Mouse (Mus musculus) MEL (cell line): ENCODE data around the gene Gm10803. TPM values are rescaled to one million over a fixed set of nuclear protein-coding genes. Genes with fewer than 3 reads are reported as not detected.

Experiments
- DNase-seq: peaks from one replicate; pipeline ENCODE4 v3.0.0; 2011; ENCODE audit warnings: low read depth, low spot score
- H3K27ac ChIP-seq: 2 replicates; pipeline ENCODE4 v1.5.1; 2012; ENCODE audit warnings: low read depth, mild to moderate bottlenecking, control low read depth, low read length, moderate library complexity; ENCODE audit not compliant: control insufficient read depth
- H3K27me3 ChIP-seq, 2 experiments: fragments of 150-350 bp in 1 of 2; sonication (generic) in 1 of 2; 2 replicates each; pipeline ENCODE4 v1.6.1; 2012; ENCODE audit warnings: low read length in 2 of 2, mild to moderate bottlenecking in 2 of 2, improper control_type of control experiment in 1 of 2, moderate library complexity in 1 of 2; ENCODE audit not compliant: insufficient read depth in 2 of 2, control insufficient read depth in 1 of 2
- H3K36me3 ChIP-seq, 2 experiments: 2 replicates each; pipeline ENCODE4 v1.6.1; 2012 to 2014; ENCODE audit warnings: low read length in 2 of 2, improper control_type of control experiment in 1 of 2, inconsistent platforms in 1 of 2, mild to moderate bottlenecking in 1 of 2; ENCODE audit not compliant: insufficient read depth in 2 of 2, control insufficient read depth in 1 of 2
- H3K4me1 ChIP-seq, 2 experiments: fragments of 150-350 bp in 1 of 2; sonication (generic) in 1 of 2; 2 replicates each; pipeline ENCODE4 v1.6.1; 2012; ENCODE audit warnings: low read length in 2 of 2, improper control_type of control experiment in 1 of 2, mild to moderate bottlenecking in 1 of 2; ENCODE audit not compliant: insufficient read depth in 2 of 2, control insufficient read depth in 1 of 2
- H3K4me3 ChIP-seq, 2 experiments: fragments of 150-350 bp in 1 of 2; sonication (generic) in 1 of 2; 2 replicates each; pipeline ENCODE4 v1.5.1; 2012; ENCODE audit warnings: low read depth in 2 of 2, low read length in 2 of 2, mild to moderate bottlenecking in 2 of 2, moderate library complexity in 2 of 2, control low read depth in 1 of 2, improper control_type of control experiment in 1 of 2; ENCODE audit not compliant: control insufficient read depth in 1 of 2, insufficient read depth in 1 of 2
- H3K79me2 ChIP-seq: 2 replicates; pipeline ENCODE4 v1.6.1; 2012; ENCODE audit warnings: mild to moderate bottlenecking, low read length, moderate library complexity; ENCODE audit not compliant: control insufficient read depth, poor library complexity, insufficient read depth
- H3K9ac ChIP-seq: 2 replicates; pipeline ENCODE4 v1.6.1; 2012; ENCODE audit warnings: low read depth, mild to moderate bottlenecking, control low read depth, low read length, moderate library complexity; ENCODE audit not compliant: control insufficient read depth, poor library complexity, severe bottlenecking
- H3K9me3 ChIP-seq: fragments of 150-350 bp; sonication (generic); replicated peaks from 2 replicates; pipeline ENCODE4 v1.6.1; 2012; ENCODE audit warnings: mild to moderate bottlenecking, low read length, improper control_type of control experiment, moderate library complexity; ENCODE audit not compliant: insufficient read depth
- BHLHE40 ChIP-seq: IDR thresholded peaks from 2 replicates; pipeline ENCODE4 v1.6.1; 2012; ENCODE audit warnings: low read depth, mild to moderate bottlenecking, inconsistent platforms, low read length, improper control_type of control experiment, borderline replicate concordance
- E2F4 ChIP-seq: IDR thresholded peaks from 2 replicates; pipeline ENCODE4 v1.6.1; 2011; ENCODE audit warnings: low read depth, low read length, improper control_type of control experiment, borderline replicate concordance
- EP300 ChIP-seq, 2 experiments: IDR thresholded peaks; 2 replicates each; pipeline ENCODE4 v1.6.1; 2011; ENCODE audit warnings: improper control_type of control experiment in 2 of 2, low read length in 2 of 2, low read depth in 1 of 2, mild to moderate bottlenecking in 1 of 2
- GATA1 ChIP-seq: IDR thresholded peaks from 2 replicates; pipeline ENCODE4 v1.6.1; 2011; ENCODE audit warnings: low read depth, low read length, improper control_type of control experiment
- HCFC1 ChIP-seq: IDR thresholded peaks from 2 replicates; pipeline ENCODE4 v1.6.1; 2012; ENCODE audit warnings: low read depth, mild to moderate bottlenecking, inconsistent platforms, low read length, improper control_type of control experiment, moderate library complexity
- JUND ChIP-seq: IDR thresholded peaks from 2 replicates; pipeline ENCODE4 v1.6.1; 2011; ENCODE audit warnings: low read depth, mild to moderate bottlenecking, improper control_type of control experiment, low read length
- MAFK ChIP-seq: IDR thresholded peaks from 2 replicates; pipeline ENCODE4 v1.6.1; 2011; ENCODE audit warnings: low read depth, mild to moderate bottlenecking, low read length, improper control_type of control experiment, borderline replicate concordance
- MEF2A ChIP-seq: IDR thresholded peaks from 2 replicates; pipeline ENCODE4 v1.6.1; 2014; ENCODE audit warnings: low read depth, mild to moderate bottlenecking, inconsistent platforms, low read length, improper control_type of control experiment; ENCODE audit not compliant: poor library complexity, insufficient replicate concordance, severe bottlenecking; ENCODE audit errors: extremely low read depth
- MYB ChIP-seq: IDR thresholded peaks from 2 replicates; pipeline ENCODE4 v1.6.1; 2011; ENCODE audit warnings: mild to moderate bottlenecking, low read depth, low read length, improper control_type of control experiment
- MYC ChIP-seq: IDR thresholded peaks from 2 replicates; pipeline ENCODE4 v1.6.1; 2011; ENCODE audit warnings: low read depth, mild to moderate bottlenecking, low read length, improper control_type of control experiment, moderate library complexity
- NELFE ChIP-seq: IDR thresholded peaks from 2 replicates; pipeline ENCODE4 v1.6.1; 2011; ENCODE audit warnings: low read depth, low read length, improper control_type of control experiment
- NRF1 ChIP-seq: IDR thresholded peaks from 2 replicates; pipeline ENCODE4 v1.6.1; 2014; ENCODE audit warnings: low read depth, mild to moderate bottlenecking, inconsistent platforms, low read length, improper control_type of control experiment, moderate library complexity; ENCODE audit not compliant: poor library complexity, insufficient read depth, severe bottlenecking
- POLR2A ChIP-seq, 2 experiments: IDR thresholded peaks; 2 replicates each; pipeline ENCODE4 v1.6.1; 2011 to 2012; ENCODE audit warnings: low read length in 2 of 2, mild to moderate bottlenecking in 2 of 2, control low read depth in 1 of 2, improper control_type of control experiment in 1 of 2, low read depth in 1 of 2, moderate library complexity in 1 of 2; ENCODE audit not compliant: control insufficient read depth in 1 of 2, insufficient read depth in 1 of 2, poor library complexity in 1 of 2
- POLR2AphosphoS5 ChIP-seq: IDR thresholded peaks from 2 replicates; pipeline ENCODE4 v1.6.1; 2012; ENCODE audit warnings: low read depth, borderline replicate concordance, mild to moderate bottlenecking, inconsistent platforms, low read length, moderate library complexity, mixed read lengths
- RAD21 ChIP-seq: IDR thresholded peaks from 2 replicates; pipeline ENCODE4 v1.6.1; 2011; ENCODE audit warnings: mild to moderate bottlenecking, low read depth, low read length, improper control_type of control experiment
- RCOR1 ChIP-seq: IDR thresholded peaks from 2 replicates; pipeline ENCODE4 v1.6.1; 2012; ENCODE audit warnings: low read depth, mild to moderate bottlenecking, inconsistent platforms, low read length, improper control_type of control experiment
- UBTF ChIP-seq: IDR thresholded peaks from 2 replicates; pipeline ENCODE4 v1.6.1; 2012; ENCODE audit warnings: low read depth, mild to moderate bottlenecking, inconsistent platforms, low read length, improper control_type of control experiment, moderate library complexity, borderline replicate concordance; ENCODE audit not compliant: insufficient read depth
- USF1 ChIP-seq: IDR thresholded peaks from 2 replicates; pipeline ENCODE4 v1.6.1; 2014; ENCODE audit warnings: low read depth, mild to moderate bottlenecking, inconsistent platforms, low read length, improper control_type of control experiment, moderate library complexity
- USF2 ChIP-seq, 2 experiments: IDR thresholded peaks; 2 replicates each; pipeline ENCODE4 v1.6.1; 2011 to 2012; ENCODE audit warnings: improper control_type of control experiment in 2 of 2, low read length in 2 of 2, borderline replicate concordance in 1 of 2, inconsistent platforms in 1 of 2, low read depth in 1 of 2, mild to moderate bottlenecking in 1 of 2; ENCODE audit not compliant: insufficient read depth in 1 of 2
- ZC3H11A ChIP-seq: IDR thresholded peaks from 2 replicates; pipeline ENCODE4 v1.6.1; 2012; ENCODE audit warnings: low read depth, mild to moderate bottlenecking, inconsistent platforms, low read length, improper control_type of control experiment
- ZMIZ1 ChIP-seq: IDR thresholded peaks from 2 replicates; pipeline ENCODE4 v1.6.1; 2012; ENCODE audit warnings: low read depth, mild to moderate bottlenecking, inconsistent platforms, low read length, improper control_type of control experiment, moderate library complexity
- polyA plus RNA-seq, 2 experiments: library from polyadenylated mRNA; stranded (reverse) in 1 of 2; unstranded in 1 of 2; fragments of >175 nt in 1 of 2; fragments of >200 nt in 1 of 2; gene quantifications; 2 replicates each; pipeline versions ENCODE4 v1.2.1 to v1.2.4; 2012; ENCODE audit warnings: low replicate concordance in 2 of 2, low read depth in 1 of 2; ENCODE audit not compliant: insufficient read length in 2 of 2, insufficient read depth in 1 of 2, missing spikeins in 1 of 2
- total RNA-seq: library from RNA; depleted of rRNA; stranded (reverse); fragments of 300-350 nt; gene quantifications from 2 replicates; pipeline ENCODE4 v1.2.3, GENCODE M21; 2012

The Gm10803 gene
- total and polyA plus RNA-seq, 3 experiments: not detected

DNA sequence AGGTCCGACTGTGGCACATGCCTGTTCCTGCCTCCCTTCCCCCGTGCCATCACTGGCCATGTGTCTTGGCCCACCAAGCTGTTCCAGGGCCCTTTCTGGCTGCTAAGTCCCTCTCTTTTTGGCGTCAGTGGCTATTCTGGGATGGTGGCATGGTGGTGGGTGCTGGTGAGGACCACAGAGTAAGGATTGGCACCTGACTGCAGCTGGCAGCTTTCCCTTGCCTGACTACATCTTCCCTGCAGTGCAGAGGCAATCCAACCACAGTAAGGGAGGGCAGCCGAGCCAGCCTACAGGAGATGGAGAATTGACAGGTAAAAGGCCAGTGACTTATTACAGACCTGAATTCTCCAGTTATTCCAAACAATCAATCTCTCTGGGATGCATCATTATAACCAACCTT, 45.1 kb upstream of the Gm10803 start (continued):
- TF ChIP-seq MAFK (no peak), EP300 (IDR thresholded peaks at IDR 0.05; ENCODE audit: low read depth in 1 of 2, low read length in 2 of 2) (no peak), USF1 (no peak), NELFE (no peak)

DNA sequence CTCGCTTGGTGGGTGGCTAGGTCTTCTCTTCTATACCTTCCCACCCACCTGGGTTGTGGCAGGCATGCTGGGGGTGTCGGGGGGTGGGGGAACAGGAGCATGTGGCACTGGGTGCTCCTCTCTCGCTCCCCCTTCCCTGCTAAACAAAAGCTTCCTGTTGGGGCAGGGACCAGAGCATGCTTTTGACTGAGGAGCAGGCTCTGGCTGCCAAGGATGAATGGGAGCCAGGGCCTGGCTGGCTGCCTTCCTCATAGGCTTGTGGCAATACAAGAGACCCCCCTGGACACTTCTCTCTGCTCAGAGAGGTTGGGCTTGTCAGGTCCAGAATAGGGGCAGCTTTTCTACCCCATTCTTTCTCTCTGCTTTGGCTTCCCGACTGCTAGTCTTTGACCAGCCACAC, 39.3 kb upstream of the Gm10803 start:
- H3K27ac ChIP-seq: no peak overlapping the region
- no peak for DNase-seq
- H3K79me2 ChIP-seq: no peaks in the 10 kb centered on the region
- H3K4me1 ChIP-seq: no peaks in the 10 kb centered on the region
- H3K27me3 ChIP-seq: peaks cover 13 to 30% of the 10 kb centered on the region in 2 experiments
- H3K9ac ChIP-seq: no peak overlapping the region
- no peaks in the 10 kb centered on the region for H3K9me3 ChIP-seq
- no peak overlapping the region for H3K4me3 ChIP-seq
- TF ChIP-seq NRF1 (no peak), POLR2A (IDR thresholded peaks at IDR 0.05; ENCODE audit: control insufficient read depth in 1 of 2, insufficient read depth in 1 of 2, low read depth in 1 of 2, low read length in 2 of 2, poor library complexity in 1 of 2) (no peak), MYB (no peak), MAFK (no peak), ZC3H11A (no peak), POLR2AphosphoS5 (no peak), JUND (no peak), USF2 (IDR thresholded peaks at IDR 0.05; ENCODE audit: borderline replicate concordance in 1 of 2, insufficient read depth in 1 of 2, low read depth in 1 of 2, low read length in 2 of 2) (no peak), ZMIZ1 (no peak), BHLHE40 (no peak), GATA1 (no peak), NELFE (no peak), MYC (no peak), UBTF (no peak), RCOR1 (no peak), USF1 (no peak), MEF2A (no peak), RAD21 (no peak), E2F4 (no peak), HCFC1 (no peak)
- TF ChIP-seq, all 39 proteins: peak for 0
- no peaks in the 10 kb centered on the region for H3K36me3 ChIP-seq
